In genomic region chr6:143166452-143167357, GRCm38 (mm10) we compare ENCODE assay signal across 8 mouse cellular contexts. TPM values are rescaled to one million over a fixed set of nuclear protein-coding genes. Genes with fewer than 3 reads are reported as not detected.
DNase-seq lines count a peak whose midpoint lies in the region; ATAC-seq and TF ChIP-seq lines count a peak whose summit lies in the region.

Gene Etnk1, plus strand, starts transcription at chr6:143167221.

- no peaks in the 10 kb centered on the region for H3K27me3 ChIP-seq in embryonic facial prominence, embryonic 13.5 days
- no peaks in the 10 kb centered on the region for H3K27me3 ChIP-seq in kidney, adult 2 months (replicated peaks; ENCODE audit: control insufficient read depth, insufficient read depth, low read length)
- no peaks in the 10 kb centered on the region for H3K27me3 ChIP-seq in limb, embryonic 12.5 days
- no peaks in the 10 kb centered on the region for H3K27me3 ChIP-seq in midbrain, embryonic 15.5 days (replicated peaks)
- no peaks in the 10 kb centered on the region for H3K27me3 ChIP-seq in spleen, adult 2 months (ENCODE audit: control insufficient read depth, insufficient read depth, low read length)

- H3K4me3 ChIP-seq in embryonic facial prominence, embryonic 13.5 days: peak within 1 kb of the TSS; percentile 86
- peak within 1 kb of the TSS; percentile 94 for H3K4me3 ChIP-seq in kidney, adult 2 months (ENCODE audit: insufficient read depth, low read depth, low read length)
- peak within 1 kb of the TSS; percentile 86 for H3K4me3 ChIP-seq in limb, embryonic 12.5 days (replicated peaks)
- H3K4me3 ChIP-seq in midbrain, embryonic 15.5 days: peak within 1 kb of the TSS; percentile 81
- H3K4me3 ChIP-seq in spleen, adult 2 months (ENCODE audit: extremely low read depth, insufficient read depth, insufficient read length): peak within 1 kb of the TSS; percentile 87

- peak within 1 kb of the TSS; percentile 70 for H3K4me2 ChIP-seq in embryonic facial prominence, embryonic 13.5 days
- peak within 1 kb of the TSS; percentile 90 for H3K4me2 ChIP-seq in limb, embryonic 12.5 days
- H3K4me2 ChIP-seq in midbrain, embryonic 15.5 days: peak within 1 kb of the TSS; percentile 65

- H3K9ac ChIP-seq in embryonic facial prominence, embryonic 13.5 days: peak within 1 kb of the TSS; percentile 87
- H3K9ac ChIP-seq in limb, embryonic 12.5 days (replicated peaks): peak within 1 kb of the TSS; percentile 82
- peak within 1 kb of the TSS; percentile 93 for H3K9ac ChIP-seq in midbrain, embryonic 15.5 days

- no peaks in the 10 kb centered on the region for H3K36me3 ChIP-seq in embryonic facial prominence, embryonic 13.5 days
- H3K36me3 ChIP-seq in kidney, adult 2 months (ENCODE audit: control insufficient read depth, insufficient read depth, low read length): no peaks in the 10 kb centered on the region
- no peaks in the 10 kb centered on the region for H3K36me3 ChIP-seq in limb, embryonic 12.5 days
- no peaks in the 10 kb centered on the region for H3K36me3 ChIP-seq in midbrain, embryonic 15.5 days (replicated peaks)
- peaks cover 8% of the 10 kb centered on the region for H3K36me3 ChIP-seq in spleen, adult 2 months (ENCODE audit: control insufficient read depth, insufficient read depth, low read length)

- H3K27ac ChIP-seq in embryonic facial prominence, embryonic 13.5 days: peak within 1 kb of the TSS; percentile 89
- peak within 1 kb of the TSS; percentile 91 for H3K27ac ChIP-seq in kidney, adult 2 months (ENCODE audit: insufficient read depth, low read depth, low read length)
- H3K27ac ChIP-seq in limb, embryonic 12.5 days: peak within 1 kb of the TSS; percentile 92
- peak within 1 kb of the TSS; percentile 90 for H3K27ac ChIP-seq in midbrain, embryonic 15.5 days
- H3K27ac ChIP-seq in spleen, adult 2 months (ENCODE audit: insufficient read depth, low read length): peak within 1 kb of the TSS; percentile 98

- TF ChIP-seq CTCF in kidney, adult 2 months (conservative IDR thresholded peaks at IDR 0.05; ENCODE audit: insufficient read depth, insufficient read length, low read depth, low read length): no peak
- no peak for TF ChIP-seq CTCF in spleen, adult 2 months (IDR thresholded peaks at IDR 0.05; ENCODE audit: extremely low read depth, insufficient read depth, insufficient read length, insufficient replicate concordance)

- peaks cover 43% of the 10 kb centered on the region for H3K4me1 ChIP-seq in embryonic facial prominence, embryonic 13.5 days
- peaks cover 3% of the 10 kb centered on the region; the same call in 1 of the 2 replicates for H3K4me1 ChIP-seq in kidney, adult 2 months (ENCODE audit: control insufficient read depth, insufficient read depth, low read length)
- peaks cover 33% of the 10 kb centered on the region for H3K4me1 ChIP-seq in limb, embryonic 12.5 days (replicated peaks)
- peaks cover 37% of the 10 kb centered on the region for H3K4me1 ChIP-seq in midbrain, embryonic 15.5 days
- peaks cover 9% of the 10 kb centered on the region for H3K4me1 ChIP-seq in spleen, adult 2 months (ENCODE audit: control insufficient read depth, insufficient read depth, insufficient read length)

- no peaks in the 10 kb centered on the region for H3K9me3 ChIP-seq in embryonic facial prominence, embryonic 13.5 days
- no peaks in the 10 kb centered on the region for H3K9me3 ChIP-seq in limb, embryonic 12.5 days
- no peaks in the 10 kb centered on the region for H3K9me3 ChIP-seq in midbrain, embryonic 15.5 days

- under 1% methylated on average over 80 of the region's 81 CpGs for WGBS in embryonic facial prominence, embryonic 13.5 days
- under 1% methylated on average over 81 of the region's 81 CpGs for WGBS in kidney, adult 2 months
- WGBS in limb, embryonic 12.5 days: under 1% methylated on average over 81 of the region's 81 CpGs
- WGBS in midbrain, embryonic 15.5 days: under 1% methylated on average over 67 of the region's 81 CpGs
- WGBS in spleen, adult 2 months: under 1% methylated on average over 81 of the region's 81 CpGs

- TF ChIP-seq POLR2A in kidney, adult 2 months (IDR thresholded peaks at IDR 0.05; ENCODE audit: low read depth, low read length): peak; percentile 90
- TF ChIP-seq POLR2A in spleen, adult 2 months (IDR thresholded peaks at IDR 0.05; ENCODE audit: low read depth, low read length): peak; percentile 94

- DNase-seq in 3134 (ENCODE audit: extremely low read depth, insufficient read length, low spot score): peak; percentile 96
- peak; percentile 96 to 98 for DNase-seq in adrenal gland, postnatal 36 days
- peak; percentile 96 to 97 for DNase-seq in heart, adult 18-20 months
- DNase-seq in kidney, adult 2 months: peak; percentile 97
- peak; percentile 94 to 95 for DNase-seq in spleen, adult 2 months (ENCODE audit: low read depth in 1 of 2, low spot score in 2 of 2)

- ATAC-seq in embryonic facial prominence, embryonic 13.5 days (ENCODE audit: insufficient number of reproducible peaks, insufficient read depth, low FRiP score, low TSS enrichment, low read depth): peak; percentile 94
- peak; percentile 94 for ATAC-seq in limb, embryonic 12.5 days (ENCODE audit: insufficient number of reproducible peaks, insufficient read depth, low FRiP score, low TSS enrichment, low read depth)
- ATAC-seq in midbrain, embryonic 15.5 days (replicated peaks): peak; percentile 98

RNA-seq across cellular contexts. Expression of gene Etnk1, which starts in this region (rescaled TPM):
- total RNA-seq in adrenal gland, postnatal 36 days (2021): 100 to 1,000 TPM; 115 to 119 TPM
- 22.5 and 26.6 TPM in 2 replicates for polyA plus RNA-seq in embryonic facial prominence, embryonic 13.5 days (2015; fragmentation: Nextera tagmentation; extraction: Ambion mirVana)
- 10 to 100 TPM; 29.8 to 30.8 TPM for total RNA-seq in heart, adult 18-20 months (2021)
- polyA plus RNA-seq in kidney, adult 2 months (2012; rRNA removed): 71.5 and 71.6 TPM in 2 replicates
- 22.1 and 24.2 TPM in 2 replicates for polyA plus RNA-seq in limb, embryonic 12.5 days (2016; fragmentation: Nextera tagmentation; extraction: Ambion mirVana)
- 45.0 and 50.3 TPM in 2 replicates for polyA plus RNA-seq in midbrain, embryonic 15.5 days (2015; fragmentation: Nextera tagmentation; extraction: Ambion mirVana)
- polyA plus RNA-seq in spleen, adult 2 months (2012; rRNA removed): 38.3 and 121 TPM in 2 replicates

Comparison
In these comparisons a context has a peak if more than half of its experiments do, and no peak if none do; other contexts are left out.
1. Peak in every context shown above with its lines: DNase-seq, ATAC-seq, H3K4me3 ChIP-seq and H3K27ac ChIP-seq.